Mouse (Mus musculus) limb, embryonic 14.5 days (tissue): Measurements from ENCODE around the gene Vat1l. TPM values are rescaled to one million over a fixed set of nuclear protein-coding genes. Genes with fewer than 3 reads are reported as not detected.

Source experiments
- ATAC-seq: fragments of 200-750 bp; cut with Nextera tagmentation; 2 replicates; pipeline ENCODE4 v1.8.0; 2017; ENCODE audit warnings: low read depth, moderate number of reproducible peaks, moderate TSS enrichment; ENCODE audit not compliant: low FRiP score
- DNase-seq: peaks from one replicate; pipeline ENCODE4 v3.0.0-alpha.2; 2015; ENCODE audit warnings: low spot score
- H3K27ac ChIP-seq: fragments of 300-500 bp; sonication (generic); replicated peaks from 2 replicates; pipeline ENCODE4 v1.5.1; 2014; ENCODE audit warnings: low read depth, mild to moderate bottlenecking, low read length, moderate library complexity, mixed read lengths
- H3K27me3 ChIP-seq: fragments of 300-500 bp; sonication (generic); 2 replicates; pipeline ENCODE4 v1.6.1; 2014; ENCODE audit warnings: low read length, mixed read lengths; ENCODE audit not compliant: control insufficient read depth, insufficient read depth
- H3K36me3 ChIP-seq: fragments of 300-500 bp; sonication (generic); 2 replicates; pipeline ENCODE4 v1.6.1; 2014; ENCODE audit warnings: mild to moderate bottlenecking, low read length, moderate library complexity, mixed read lengths; ENCODE audit not compliant: control insufficient read depth, insufficient read depth
- H3K4me1 ChIP-seq: fragments of 300-500 bp; sonication (generic); 2 replicates; pipeline ENCODE4 v1.6.1; 2014; ENCODE audit warnings: antibody characterized with exemption, low read length, mixed read lengths; ENCODE audit not compliant: control insufficient read depth, insufficient read depth
- H3K4me2 ChIP-seq: fragments of 300-500 bp; sonication (generic); replicated peaks from 2 replicates; pipeline ENCODE4 v1.6.1; 2014; ENCODE audit warnings: low read depth, mild to moderate bottlenecking, low read length, moderate library complexity; ENCODE audit not compliant: severe bottlenecking
- H3K4me3 ChIP-seq: fragments of 300-500 bp; sonication (generic); replicated peaks from 2 replicates; pipeline ENCODE4 v1.5.1; 2014; ENCODE audit warnings: low read length
- H3K9ac ChIP-seq: fragments of 300-500 bp; sonication (generic); 2 replicates; pipeline ENCODE4 v1.6.1; 2014; ENCODE audit warnings: mild to moderate bottlenecking, low read depth, low read length, moderate library complexity; ENCODE audit not compliant: severe bottlenecking
- H3K9me3 ChIP-seq: fragments of 300-500 bp; sonication (generic); 2 replicates; pipeline ENCODE4 v1.6.1; 2016; ENCODE audit warnings: low read length; ENCODE audit not compliant: control insufficient read depth
- POLR2A ChIP-seq: fragments of 200-500 bp; IDR thresholded peaks from 2 replicates; pipeline ENCODE4 v1.8.0; 2012; ENCODE audit warnings: inconsistent platforms, mild to moderate bottlenecking, moderate library complexity, borderline replicate concordance; ENCODE audit not compliant: insufficient read depth, insufficient read length; ENCODE audit errors: extremely low read depth
- WGBS: fragments of 180-500 bp; shearing (Covaris S2); extraction: QIAGEN DNeasy Blood & Tissue Kit; methylation state at CpG from one replicate; pipeline ENCODE4 v1.1.7; 2014; 5-methylcytosine and 5-hydroxymethylcytosine counted together
- polyA plus RNA-seq, 2 experiments: library from polyadenylated mRNA; depleted of rRNA in 1 of 2; stranded (reverse) in 1 of 2; unstranded in 1 of 2; fragments of >200 nt; fragmentation: Nextera tagmentation in 1 of 2; extraction: Ambion mirVana in 1 of 2; gene quantifications; 2 replicates each; pipeline versions ENCODE4 v1.2.1 to v1.2.3; 2012 to 2014

The Vat1l gene
- polyA plus RNA-seq, 2 experiments, result 3.9 to 9.9 TPM

DNA sequence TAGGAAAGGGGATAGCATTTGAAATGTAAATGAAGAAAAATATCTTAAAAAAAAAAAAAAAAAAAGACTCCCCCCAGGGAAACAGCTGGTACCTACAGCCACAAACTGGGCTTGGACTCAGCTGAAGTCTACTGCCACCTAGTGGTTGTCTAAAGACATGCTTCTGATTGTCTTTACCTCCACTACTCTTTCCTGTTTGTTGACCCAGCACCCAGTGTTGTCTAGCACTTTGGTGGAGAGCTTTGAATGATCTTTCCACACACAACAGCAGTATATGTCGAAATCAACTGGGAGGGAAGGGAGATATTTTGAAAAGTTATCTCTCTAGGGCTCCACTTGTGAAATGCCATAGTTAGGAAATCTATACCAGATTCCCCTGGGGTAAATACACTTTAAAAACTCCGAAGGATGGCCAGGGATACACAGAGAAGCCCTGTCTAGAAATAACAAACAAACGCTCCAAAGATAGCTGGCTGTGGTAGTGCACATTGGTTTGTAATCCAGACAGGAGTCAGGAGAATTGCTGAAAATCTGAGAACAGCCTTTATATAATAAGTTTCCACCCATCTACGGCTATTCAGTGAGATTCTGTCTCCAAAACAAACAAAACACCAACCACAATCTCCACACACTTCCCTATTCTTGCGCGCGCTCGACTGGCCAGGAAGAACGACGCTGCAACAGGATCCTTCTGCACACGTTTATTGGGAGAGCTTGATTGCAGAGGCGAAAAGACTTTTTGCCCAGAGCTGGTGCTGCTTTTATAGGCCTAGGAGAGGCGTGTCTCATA, 185.2 kb downstream of the Vat1l start:
- no peaks in the 10 kb centered on the region for H3K9me3 ChIP-seq
- no peaks in the 10 kb centered on the region for H3K4me1 ChIP-seq
- no peak overlapping the region for H3K27ac ChIP-seq
- H3K36me3 ChIP-seq, result no peaks in the 10 kb centered on the region
- ATAC-seq (no peak), DNase-seq (no peak)
- TF ChIP-seq POLR2A, result no peak
- WGBS, result 86% methylated on average over 10 of the region's 13 CpGs
- no peak overlapping the region for H3K4me3 ChIP-seq
- no peak overlapping the region for H3K9ac ChIP-seq
- no peaks in the 10 kb centered on the region for H3K27me3 ChIP-seq
- no peak overlapping the region for H3K4me2 ChIP-seq

DNA sequence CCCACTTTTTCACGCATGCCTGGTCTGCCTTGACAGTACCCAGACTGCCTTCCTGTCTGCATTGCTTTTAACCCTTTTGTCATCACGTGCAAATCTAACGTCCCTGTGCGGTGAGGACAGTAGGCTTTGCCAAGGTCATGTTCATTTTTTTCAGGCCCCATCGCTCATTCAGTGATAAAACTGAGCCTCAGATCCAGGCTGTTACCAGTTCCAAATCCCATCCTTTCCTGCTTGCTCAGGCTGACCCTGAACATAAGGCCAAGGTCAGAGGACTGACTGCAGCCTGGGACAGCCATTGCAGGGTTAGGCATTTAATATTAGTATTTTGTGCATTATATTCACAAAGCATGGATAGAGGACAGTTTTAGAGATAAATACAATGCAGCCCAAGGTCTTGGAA, 192.9 kb downstream of the Vat1l start:
- Histone ChIP-seq H3K9me3 (no peaks in the 10 kb centered on the region), H3K4me1 (no peaks in the 10 kb centered on the region), H3K27ac (no peak overlapping the region), H3K4me2 (no peak overlapping the region), H3K27me3 (no peaks in the 10 kb centered on the region), H3K4me3 (no peak overlapping the region), H3K36me3 (no peaks in the 10 kb centered on the region), H3K9ac (no peak overlapping the region)
- ATAC-seq (no peak), DNase-seq (no peak)
- 90% methylated on average over 5 of the region's 5 CpGs for WGBS
- no peak for TF ChIP-seq POLR2A

DNA sequence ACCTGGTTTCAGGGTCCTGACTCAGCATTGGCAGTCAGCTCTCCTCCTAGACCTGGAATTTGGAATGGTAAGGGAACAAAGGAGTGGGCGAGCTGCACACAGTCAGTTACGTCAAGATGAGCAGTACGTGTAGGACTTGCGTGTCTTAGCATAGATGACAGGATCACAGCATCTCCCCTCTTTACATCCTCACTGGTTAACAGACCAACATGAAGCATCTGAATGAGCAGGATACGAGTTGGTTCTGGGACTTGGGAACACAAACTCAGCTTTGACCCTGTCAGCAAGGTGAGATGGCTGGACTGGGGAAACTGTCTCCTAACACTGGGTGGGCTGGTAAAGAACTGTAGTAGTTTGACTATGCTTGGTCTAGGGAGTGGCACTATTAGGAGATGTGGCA, 193.9 kb downstream of the Vat1l start:
- ATAC-seq (no peak), DNase-seq (no peak)
- 92% methylated on average over 5 of the region's 5 CpGs for WGBS
- TF ChIP-seq POLR2A, result no peak
- Histone ChIP-seq H3K36me3 (no peaks in the 10 kb centered on the region), H3K4me3 (no peak overlapping the region), H3K27me3 (no peaks in the 10 kb centered on the region), H3K4me1 (no peaks in the 10 kb centered on the region), H3K9me3 (no peaks in the 10 kb centered on the region), H3K9ac (no peak overlapping the region), H3K4me2 (no peak overlapping the region), H3K27ac (no peak overlapping the region)

DNA sequence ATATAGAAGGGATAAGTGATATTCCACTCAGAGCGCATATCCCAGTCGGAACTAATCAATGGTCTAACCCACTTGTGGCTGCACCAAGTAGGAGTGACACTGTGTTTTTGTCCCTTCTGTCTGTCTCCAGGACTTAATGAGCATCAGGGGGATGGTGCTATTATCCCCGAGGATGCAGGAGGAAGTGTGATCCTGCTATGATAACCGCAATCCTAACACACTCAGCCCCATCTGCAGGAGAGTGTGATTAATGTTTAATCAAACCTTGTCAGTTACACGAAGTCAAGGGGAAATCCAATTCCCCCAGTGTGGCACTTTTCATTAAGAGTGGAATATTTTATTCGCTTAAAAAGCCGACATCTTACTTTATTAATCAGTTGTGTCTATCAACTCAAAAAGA, 196.3 kb downstream of the Vat1l start:
- WGBS, result 73% methylated on average over 7 of the region's 7 CpGs
- no peak overlapping the region for H3K4me3 ChIP-seq
- TF ChIP-seq POLR2A, result no peak
- H3K4me1 ChIP-seq, result no peaks in the 10 kb centered on the region
- ATAC-seq (no peak), DNase-seq (no peak)
- H3K27ac ChIP-seq, result no peak overlapping the region
- no peak overlapping the region for H3K9ac ChIP-seq
- H3K36me3 ChIP-seq, result no peaks in the 10 kb centered on the region
- no peaks in the 10 kb centered on the region for H3K9me3 ChIP-seq
- H3K4me2 ChIP-seq, result no peak overlapping the region
- H3K27me3 ChIP-seq, result no peaks in the 10 kb centered on the region

DNA sequence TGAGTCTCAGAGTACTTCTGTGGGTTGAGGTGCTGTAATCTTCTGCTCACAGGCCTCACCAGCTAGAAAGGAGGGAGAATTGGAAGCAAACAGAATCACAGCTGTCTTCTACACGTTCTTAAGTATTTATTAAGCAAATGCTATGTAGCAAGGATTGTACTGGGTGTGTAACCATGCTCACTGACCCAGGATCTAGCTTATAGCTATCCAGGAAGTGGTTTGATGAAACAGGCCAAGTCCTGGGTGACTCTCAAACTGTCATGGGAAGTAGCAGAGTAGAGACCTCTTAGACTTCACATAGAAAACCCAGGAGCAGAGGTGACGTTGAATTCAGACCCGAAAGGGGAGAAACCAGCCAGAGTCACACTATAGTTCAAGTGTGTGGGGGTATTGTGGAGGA, 206.0 kb downstream of the Vat1l start:
- no peak overlapping the region for H3K4me3 ChIP-seq
- no peaks in the 10 kb centered on the region for H3K36me3 ChIP-seq
- no peaks in the 10 kb centered on the region for H3K27me3 ChIP-seq
- ATAC-seq, result no peak
- H3K4me1 ChIP-seq, result no peaks in the 10 kb centered on the region
- no peak overlapping the region for H3K27ac ChIP-seq
- H3K9ac ChIP-seq, result no peak overlapping the region
- H3K4me2 ChIP-seq, result no peak overlapping the region
- TF ChIP-seq POLR2A, result no peak
- no peak for DNase-seq
- 80% methylated on average over 3 of the region's 3 CpGs for WGBS
- H3K9me3 ChIP-seq, result no peaks in the 10 kb centered on the region
